Mouse (Mus musculus) limb, embryonic 10.5 days (tissue): ENCODE measurements around the gene Ppox. TPM values are rescaled to one million over a fixed set of nuclear protein-coding genes. Genes with fewer than 3 reads are reported as not detected.
"Not testable (repeated sequence)": the region's sequence is repeated elsewhere in the genome, so short reads cannot be mapped to it uniquely, and the experiment has no call there.

Experiments used
- DNase-seq: peaks from one replicate; pipeline ENCODE4 v3.0.0-alpha.2; 2017; ENCODE audit warnings: low spot score
- H3K27ac ChIP-seq: fragments of 300-500 bp; sonication (generic); 2 replicates; pipeline ENCODE4 v1.5.1; 2016; ENCODE audit warnings: mild to moderate bottlenecking
- H3K27me3 ChIP-seq: fragments of 300-500 bp; sonication (generic); 2 replicates; pipeline ENCODE4 v1.6.1; 2016; ENCODE audit warnings: low read depth, mild to moderate bottlenecking; ENCODE audit not compliant: poor library complexity, severe bottlenecking
- H3K36me3 ChIP-seq: fragments of 300-500 bp; sonication (generic); 2 replicates; pipeline ENCODE4 v1.6.1; 2016; ENCODE audit warnings: mild to moderate bottlenecking, moderate library complexity
- H3K4me1 ChIP-seq: fragments of 300-500 bp; sonication (generic); 2 replicates; pipeline ENCODE4 v1.6.1; 2016
- H3K4me3 ChIP-seq: fragments of 300-500 bp; sonication (generic); 2 replicates; pipeline ENCODE4 v1.5.1; 2016; ENCODE audit warnings: mild to moderate bottlenecking, moderate library complexity
- H3K9me3 ChIP-seq: fragments of 300-500 bp; sonication (generic); replicated peaks from 2 replicates; pipeline ENCODE4 v1.6.1; 2016; ENCODE audit warnings: mild to moderate bottlenecking
- WGBS: fragments of 180-500 bp; shearing (Covaris S2); methylation state at CpG from one replicate; pipeline ENCODE4 v1.1.7; 2016; 5-methylcytosine and 5-hydroxymethylcytosine counted together
- polyA plus RNA-seq: library from polyadenylated mRNA; unstranded; fragments of >200 nt; fragmentation: Nextera tagmentation; extraction: Ambion mirVana; gene quantifications from 2 replicates; pipeline ENCODE4 v1.2.1, GENCODE M21; 2016

The Ppox gene
- polyA plus RNA-seq: 48.4 and 62.3 TPM in 2 replicates

DNA sequence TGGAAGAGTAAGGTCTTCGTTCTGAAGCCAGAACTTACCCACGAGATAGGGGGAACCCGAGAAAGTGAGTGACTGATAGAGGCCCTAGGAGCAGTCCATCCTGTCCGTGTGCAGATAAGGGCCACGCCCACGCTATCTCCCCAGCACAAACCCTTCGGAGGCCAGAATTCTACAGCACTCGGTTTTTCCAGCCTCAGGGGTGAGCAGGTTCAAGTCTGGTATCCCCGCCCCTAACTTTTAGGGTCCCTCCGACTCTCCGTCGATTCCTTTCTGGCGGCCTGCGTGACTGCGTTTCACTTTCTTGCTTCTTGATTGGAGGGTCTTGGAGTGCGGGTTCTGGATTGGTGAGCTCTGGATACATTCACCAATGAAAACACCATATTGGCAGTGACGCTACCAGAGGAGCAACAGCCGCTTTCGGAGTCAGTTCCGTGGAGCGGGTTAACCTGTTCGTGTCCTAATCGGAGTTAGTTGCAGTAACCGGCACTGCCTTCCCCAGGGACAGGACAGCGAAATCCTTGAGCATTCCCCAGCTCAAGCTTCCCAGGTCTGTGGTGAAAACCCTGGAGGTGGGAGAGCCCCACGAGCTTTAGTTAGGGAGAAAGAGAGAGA, at the start of gene Ppox:
Ppox (minus strand) TSS at position 271 of the 612 bp plus-strand sequence.
- DNase-seq: peak; percentile 86
- H3K27ac ChIP-seq: peak within 1 kb of the TSS; percentile 84
- H3K4me3 ChIP-seq: peak within 1 kb of the TSS; percentile 73
- H3K36me3 ChIP-seq: peaks cover 71% of the 10 kb centered on the region
- H3K9me3 ChIP-seq: no peaks in the 10 kb centered on the region
- WGBS: under 1% methylated on average over 26 of the region's 26 CpGs
- H3K4me1 ChIP-seq: peaks cover 29% of the 10 kb centered on the region
- no peaks in the 10 kb centered on the region for H3K27me3 ChIP-seq

DNA sequence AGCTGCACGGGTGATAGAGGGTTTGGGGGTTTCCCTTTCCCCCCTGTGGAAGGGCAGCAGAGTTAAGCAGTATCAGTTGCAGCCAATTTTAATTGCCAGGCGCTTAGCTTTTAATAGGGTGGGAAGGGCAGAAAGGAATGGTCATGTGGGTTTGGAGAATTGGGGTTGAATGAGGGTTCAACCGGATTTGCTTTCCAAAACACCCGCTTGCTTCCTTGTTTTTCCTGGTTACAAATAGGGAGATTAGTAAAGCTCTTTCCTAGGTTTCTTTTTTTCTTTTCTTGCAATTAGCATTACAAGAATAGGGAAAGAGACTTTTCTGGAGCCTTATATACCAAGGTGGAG, 49.2 kb upstream of the Ppox start:
- WGBS: under 1% methylated on average over 4 of the region's 4 CpGs
- Histone ChIP-seq H3K9me3 (no peaks in the 10 kb centered on the region), H3K4me1 (peaks cover 31% of the 10 kb centered on the region), H3K4me3 (peak overlapping the region; percentile 89), H3K36me3 (peaks cover 36% of the 10 kb centered on the region), H3K27me3 (no peaks in the 10 kb centered on the region), H3K27ac (peak overlapping the region; percentile 99)
- no peak for DNase-seq

DNA sequence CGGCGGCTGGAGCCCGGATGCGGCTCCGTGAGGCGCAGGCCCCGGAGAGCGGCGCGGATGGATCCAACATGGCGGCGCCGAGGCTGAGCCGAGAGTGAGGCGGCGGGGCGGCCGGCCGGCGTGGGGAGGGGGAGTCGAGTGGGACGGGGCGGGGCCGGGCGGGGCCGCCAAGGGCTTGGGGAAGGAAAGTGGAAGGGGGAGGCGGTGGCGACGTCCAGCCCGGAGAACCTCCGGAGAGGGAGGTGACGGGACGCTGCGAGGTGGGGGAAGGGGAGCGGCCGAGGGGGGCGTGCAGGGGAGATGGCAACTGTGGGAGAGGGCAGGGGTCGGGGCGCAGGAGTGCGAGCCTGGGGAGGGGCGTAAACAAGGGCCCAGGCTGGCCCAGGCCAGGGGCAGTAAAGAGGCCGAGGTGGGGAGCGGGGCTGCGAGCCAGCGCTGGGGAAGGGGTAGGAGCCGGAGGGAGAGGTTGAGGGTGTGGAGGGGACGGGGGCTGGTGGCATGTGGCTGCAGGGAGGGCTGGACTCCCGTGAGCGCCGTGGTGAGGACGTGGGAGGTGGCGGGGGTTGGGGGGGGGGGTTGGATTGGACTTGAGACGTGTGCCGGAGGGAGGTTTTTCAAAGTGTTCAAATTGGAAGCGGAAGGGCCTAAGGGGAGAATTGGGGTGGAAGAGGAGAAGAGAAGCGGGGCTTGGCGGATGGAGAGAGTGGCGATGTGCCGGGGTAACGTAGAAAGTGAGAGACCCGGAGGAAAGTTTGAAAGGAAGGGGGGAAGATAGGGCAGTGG, 48.6 kb upstream of the Ppox start:
- 1% methylated on average over 52 of the region's 61 CpGs for WGBS

DNA sequence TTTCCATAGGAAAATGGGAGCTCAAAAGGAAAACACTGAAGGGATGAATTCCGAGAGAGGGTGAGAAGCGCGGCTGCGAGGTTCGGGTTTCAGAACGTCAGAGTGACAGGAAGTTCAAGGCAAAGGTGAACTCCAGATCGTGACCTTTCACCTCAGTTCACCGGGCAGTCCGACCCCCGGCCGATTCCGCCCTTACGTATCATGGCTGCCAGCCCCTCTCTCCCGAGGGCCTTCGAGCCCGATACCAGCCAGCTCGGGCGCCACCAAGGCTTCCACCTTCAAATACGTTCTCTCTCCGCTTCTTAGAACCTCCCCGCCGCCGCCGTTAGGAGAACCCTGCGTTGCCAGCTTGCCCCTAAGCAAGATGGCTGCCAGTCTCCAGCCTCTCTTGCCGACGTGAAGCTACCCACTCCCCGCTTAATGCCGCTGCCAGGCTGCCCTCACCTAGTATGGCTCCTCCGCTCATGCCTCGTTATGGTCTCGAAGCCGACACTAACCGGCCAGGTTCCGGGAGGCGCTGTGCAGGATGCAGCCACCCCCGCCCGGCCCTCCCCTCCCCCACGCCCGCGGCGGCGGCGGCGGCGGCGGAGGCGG, 48.0 kb upstream of the Ppox start, which contains the start of gene Dedd:
Dedd (plus strand) TSS at position 307 of the 594 bp plus-strand sequence.
- Histone ChIP-seq H3K27ac (peak within 1 kb of the TSS; percentile 99), H3K4me3 (peak within 1 kb of the TSS; percentile 89), H3K27me3 (no peaks in the 10 kb centered on the region), H3K9me3 (no peaks in the 10 kb centered on the region), H3K4me1 (peaks cover 31% of the 10 kb centered on the region), H3K36me3 (peaks cover 31% of the 10 kb centered on the region)
- under 1% methylated on average over 47 of the region's 48 CpGs for WGBS
- DNase-seq: peak; percentile 91

More for the DNA sequence above, 48.6 kb upstream of the Ppox start:
- Histone ChIP-seq H3K9me3 (no peaks in the 10 kb centered on the region), H3K27me3 (no peaks in the 10 kb centered on the region), H3K4me1 (peaks cover 31% of the 10 kb centered on the region), H3K4me3 (peak overlapping the region; percentile 89), H3K36me3 (peaks cover 38% of the 10 kb centered on the region), H3K27ac (peak overlapping the region; percentile 99)
- peak; percentile 94 for DNase-seq

DNA sequence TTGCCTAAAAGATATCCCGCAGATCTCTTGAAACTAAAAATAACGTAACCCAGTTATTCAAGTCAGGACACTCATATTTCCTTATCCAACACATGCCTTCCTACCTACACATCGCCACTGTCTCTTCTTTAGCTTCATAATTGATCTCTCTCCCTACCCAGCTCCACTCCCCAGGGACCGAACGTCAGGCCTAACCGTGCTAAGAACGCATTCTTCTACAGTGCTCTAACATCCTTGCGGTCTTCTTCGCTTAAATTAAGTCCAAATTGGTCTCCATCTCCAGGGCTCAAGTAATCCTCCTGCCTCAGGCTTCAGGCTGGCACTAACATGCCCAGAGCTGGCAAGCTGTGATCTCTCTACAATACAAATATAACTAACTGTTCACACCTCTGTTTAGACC, 47.3 kb upstream of the Ppox start:
- peak; percentile 31 for DNase-seq
- no peaks in the 10 kb centered on the region for H3K27me3 ChIP-seq
- H3K4me3 ChIP-seq: peak overlapping the region; percentile 89
- H3K4me1 ChIP-seq: peaks cover 31% of the 10 kb centered on the region
- H3K36me3 ChIP-seq: peaks cover 28% of the 10 kb centered on the region
- no peaks in the 10 kb centered on the region for H3K9me3 ChIP-seq
- WGBS: 45% methylated on average over 9 of the region's 9 CpGs
- peak overlapping the region; percentile 99 for H3K27ac ChIP-seq

DNA sequence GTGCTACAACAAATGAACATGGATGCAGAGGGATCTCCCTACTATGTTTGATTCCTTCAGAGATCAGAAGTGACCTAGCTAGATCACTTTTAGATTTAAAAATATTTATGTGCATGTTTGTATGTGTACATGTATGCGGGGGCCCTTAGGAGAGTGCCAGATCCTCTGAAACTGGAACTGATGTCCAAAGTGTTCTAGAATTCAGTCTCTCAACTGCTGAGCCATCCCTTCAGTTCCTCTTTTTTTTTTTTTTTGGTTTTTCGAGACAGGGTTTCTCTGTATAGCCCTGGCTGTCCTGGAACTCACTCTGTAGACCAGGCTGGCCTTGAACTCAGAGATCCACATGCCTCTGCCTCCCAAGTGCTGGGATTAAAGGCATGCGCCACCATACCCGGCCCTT, 45.6 kb upstream of the Ppox start:
- DNase-seq, H3K27me3 ChIP-seq, H3K27ac ChIP-seq, H3K9me3 ChIP-seq, H3K4me3 ChIP-seq: not testable (repeated sequence)
- Histone ChIP-seq H3K36me3 (peaks cover 16% of the 10 kb centered on the region), H3K4me1 (peaks cover 31% of the 10 kb centered on the region)
- 90% methylated on average over 4 of the region's 4 CpGs for WGBS

DNA sequence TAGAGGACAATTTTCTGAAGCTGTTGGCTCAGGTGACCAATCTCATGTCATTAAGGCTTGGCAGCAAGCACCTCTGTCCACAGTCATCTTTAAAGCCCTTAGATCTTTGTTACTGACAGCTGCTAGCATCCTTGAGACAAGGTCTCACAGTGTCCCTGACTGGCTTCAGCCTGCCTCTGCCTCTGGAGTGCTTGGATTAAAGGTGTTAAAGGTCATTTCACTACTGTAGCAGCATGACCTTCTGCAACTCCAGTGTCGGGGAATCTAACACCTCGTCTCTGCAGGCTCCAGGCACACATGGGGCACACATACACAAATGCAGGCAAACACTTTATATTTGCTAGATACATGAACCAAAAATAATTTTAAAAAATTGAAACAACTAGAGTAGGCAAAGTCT, 44.6 kb upstream of the Ppox start:
- no peaks in the 10 kb centered on the region for H3K27me3 ChIP-seq
- H3K4me3 ChIP-seq: no peak overlapping the region
- H3K36me3 ChIP-seq: peaks cover 16% of the 10 kb centered on the region
- H3K4me1 ChIP-seq: peaks cover 22% of the 10 kb centered on the region
- no peak overlapping the region for H3K27ac ChIP-seq
- no peaks in the 10 kb centered on the region for H3K9me3 ChIP-seq
- DNase-seq: no peak
- WGBS: 81% methylated on average over 2 of the region's 2 CpGs

DNA sequence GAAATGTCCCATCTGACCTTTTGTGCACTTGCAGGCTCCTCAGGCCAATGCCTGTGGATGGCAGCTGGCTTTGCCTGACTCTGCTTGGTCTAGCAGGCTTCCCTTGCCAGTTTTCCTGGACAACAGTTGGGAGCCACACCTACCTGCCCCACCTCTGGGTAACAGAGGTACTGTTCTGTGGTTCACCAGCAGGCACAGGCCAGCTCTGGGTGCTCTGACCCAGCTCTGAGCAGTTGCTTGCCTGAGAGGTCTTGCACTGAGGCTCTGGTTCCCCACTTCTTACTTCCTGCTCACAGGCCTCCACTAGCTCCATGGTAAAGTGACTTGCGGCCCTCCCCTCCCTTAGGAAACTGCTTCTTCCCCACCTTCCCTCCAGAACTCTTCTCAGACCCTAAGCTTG, 41.0 kb upstream of the Ppox start:
- no peaks in the 10 kb centered on the region for H3K4me1 ChIP-seq

DNA sequence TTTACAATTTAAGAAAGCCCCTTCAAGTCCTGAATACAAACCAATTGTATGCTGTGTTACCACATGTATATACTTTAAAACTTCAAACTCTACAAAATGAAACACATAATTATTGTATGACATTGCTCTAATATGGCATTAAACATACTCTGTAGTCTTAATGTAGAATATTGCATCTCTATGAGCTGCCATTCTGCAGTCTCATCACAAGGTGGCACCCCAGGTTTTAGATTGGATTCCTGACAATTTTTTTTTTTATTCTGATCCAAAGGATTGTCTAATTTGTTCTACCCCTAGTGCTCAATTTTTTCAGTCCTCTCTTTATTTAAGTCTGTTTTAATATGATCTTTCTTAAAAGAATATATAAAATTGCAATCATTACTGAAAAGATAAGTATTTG, 40.4 kb upstream of the Ppox start:
- Histone ChIP-seq H3K27me3 (no peaks in the 10 kb centered on the region), H3K4me3 (no peak overlapping the region), H3K4me1 (no peaks in the 10 kb centered on the region), H3K36me3 (peaks cover 16% of the 10 kb centered on the region), H3K27ac (no peak overlapping the region), H3K9me3 (no peaks in the 10 kb centered on the region)
- no peak for DNase-seq

More for the DNA sequence above, 41.0 kb upstream of the Ppox start:
- peaks cover 16% of the 10 kb centered on the region for H3K36me3 ChIP-seq
- no peak overlapping the region for H3K27ac ChIP-seq
- H3K4me3 ChIP-seq: no peak overlapping the region
- DNase-seq: no peak
- WGBS: 79% methylated on average over 1 of the region's 1 CpGs
- H3K9me3 ChIP-seq: no peaks in the 10 kb centered on the region
- H3K27me3 ChIP-seq: no peaks in the 10 kb centered on the region

DNA sequence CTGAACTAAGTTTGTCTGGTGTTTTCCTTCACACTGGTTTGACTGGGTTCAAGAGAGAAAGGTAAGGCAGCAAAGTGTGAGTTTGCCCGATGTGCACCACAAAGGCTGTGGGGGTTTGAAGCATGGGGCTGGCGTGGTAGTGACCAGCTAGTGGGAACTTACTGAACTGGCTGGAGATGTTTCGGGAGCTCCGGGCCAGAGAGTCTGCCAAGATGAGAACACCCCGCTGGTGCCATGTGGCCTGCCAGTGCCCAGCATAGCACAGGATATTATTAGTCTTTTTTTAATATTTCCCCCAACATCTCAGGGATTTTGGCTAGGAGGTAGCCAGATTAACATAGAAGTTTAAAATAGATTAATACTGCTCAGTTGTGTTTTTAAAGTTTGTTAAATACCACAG, 39.2 kb upstream of the Ppox start:
- Histone ChIP-seq H3K4me1 (no peaks in the 10 kb centered on the region), H3K36me3 (peaks cover 6% of the 10 kb centered on the region; the same call in 1 of the 2 replicates), H3K9me3 (no peaks in the 10 kb centered on the region), H3K27ac (no peak overlapping the region), H3K27me3 (no peaks in the 10 kb centered on the region), H3K4me3 (peak overlapping the region; percentile 23; the same call in 1 of the 2 replicates)
- 17% methylated on average over 5 of the region's 5 CpGs for WGBS
- no peak for DNase-seq

DNA sequence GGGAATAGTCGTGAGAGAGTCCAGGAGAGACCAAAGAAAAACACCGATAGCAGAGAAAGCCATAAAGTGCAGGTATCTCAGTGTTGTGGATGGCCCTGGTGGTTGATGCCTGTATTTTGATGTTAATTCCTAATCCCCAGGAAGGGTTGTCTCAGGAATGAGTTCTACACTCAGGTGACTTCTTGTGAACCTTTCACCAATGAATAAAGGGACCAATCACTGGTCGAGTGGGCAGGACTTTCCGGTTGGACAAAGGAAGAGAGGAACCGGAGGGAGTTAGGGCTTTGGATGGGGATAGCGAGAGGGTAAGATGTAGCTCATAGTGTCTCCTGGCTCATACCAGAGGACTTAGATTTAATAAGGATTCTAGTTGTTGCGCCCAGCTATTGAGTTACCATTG, 38.8 kb upstream of the Ppox start:
- WGBS: 16% methylated on average over 7 of the region's 7 CpGs
- H3K9me3 ChIP-seq: no peaks in the 10 kb centered on the region
- H3K4me3 ChIP-seq: peak overlapping the region; percentile 23; the same call in 1 of the 2 replicates
- no peak for DNase-seq
- no peaks in the 10 kb centered on the region for H3K4me1 ChIP-seq
- peaks cover 3% of the 10 kb centered on the region; the same call in 1 of the 2 replicates for H3K36me3 ChIP-seq
- no peaks in the 10 kb centered on the region for H3K27me3 ChIP-seq
- H3K27ac ChIP-seq: no peak overlapping the region

DNA sequence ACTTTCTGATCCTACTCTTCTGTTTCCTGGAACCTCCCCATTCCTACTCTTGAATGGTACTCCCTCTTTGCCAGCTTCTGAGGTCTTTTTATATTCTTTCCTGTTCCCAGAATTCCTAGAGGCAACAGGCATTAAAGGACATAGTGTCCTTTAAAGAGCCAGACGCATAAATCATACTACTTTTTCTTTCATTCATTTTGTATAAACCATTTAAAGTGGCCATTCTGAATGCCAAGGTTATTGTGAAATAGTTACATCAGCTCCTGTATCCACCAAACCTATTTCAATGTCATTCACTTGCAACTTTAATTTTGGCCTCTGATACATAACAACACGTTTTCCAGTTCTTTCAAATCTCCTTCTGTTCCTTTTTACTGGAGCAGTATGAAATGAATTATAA, 28.3 kb upstream of the Ppox start:
- DNase-seq: no peak
- Histone ChIP-seq H3K4me3 (no peak overlapping the region), H3K9me3 (no peaks in the 10 kb centered on the region), H3K27me3 (no peaks in the 10 kb centered on the region), H3K4me1 (no peaks in the 10 kb centered on the region), H3K36me3 (no peaks in the 10 kb centered on the region), H3K27ac (no peak overlapping the region)
- WGBS: 81% methylated on average over 2 of the region's 2 CpGs

DNA sequence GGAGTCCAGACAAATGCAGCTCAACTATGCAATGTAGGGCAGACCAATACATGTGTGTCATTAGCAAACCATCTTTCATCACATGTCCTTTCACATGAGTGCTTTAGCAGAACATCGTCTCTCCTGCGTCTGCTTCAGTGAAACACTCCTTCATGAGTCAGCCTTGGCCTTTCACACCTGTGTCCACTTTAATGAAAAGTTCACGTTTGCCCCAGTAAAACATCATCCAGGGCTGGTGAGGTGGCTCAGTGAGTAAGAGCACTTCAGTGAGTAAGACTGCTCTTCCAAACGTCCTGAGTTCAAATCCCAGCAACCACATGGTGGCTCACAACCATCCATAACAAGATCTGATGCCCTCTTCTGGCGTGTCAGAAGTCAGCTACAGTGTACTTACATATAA, 25.2 kb upstream of the Ppox start:
- WGBS: 74% methylated on average over 5 of the region's 5 CpGs
- H3K9me3 ChIP-seq, H3K27ac ChIP-seq, DNase-seq, H3K4me3 ChIP-seq, H3K27me3 ChIP-seq, H3K4me1 ChIP-seq, H3K36me3 ChIP-seq: not testable (repeated sequence)
